Mouse (Mus musculus) liver, embryonic 12.5 days (tissue): ENCODE results near the gene Fam178b. TPM values are rescaled to one million over a fixed set of nuclear protein-coding genes. Genes with fewer than 3 reads are reported as not detected.

Source experiments
- ATAC-seq: fragments of 200-750 bp; cut with Nextera tagmentation; 2 replicates; pipeline ENCODE4 v1.8.0; 2017; ENCODE audit warnings: moderate number of reproducible peaks, mild to moderate bottlenecking, moderate library complexity
- H3K27ac ChIP-seq: fragments of 300-500 bp; sonication (generic); 2 replicates; pipeline ENCODE4 v1.5.1; 2016; ENCODE audit warnings: mild to moderate bottlenecking
- H3K27me3 ChIP-seq: fragments of 300-500 bp; sonication (generic); replicated peaks from 2 replicates; pipeline ENCODE4 v1.6.1; 2016; ENCODE audit warnings: mild to moderate bottlenecking, moderate library complexity
- H3K36me3 ChIP-seq: fragments of 300-500 bp; sonication (generic); 2 replicates; pipeline ENCODE4 v1.6.1; 2016; ENCODE audit warnings: mild to moderate bottlenecking, moderate library complexity
- H3K4me1 ChIP-seq: fragments of 300-500 bp; sonication (generic); 2 replicates; pipeline ENCODE4 v1.6.1; 2016
- H3K4me2 ChIP-seq: fragments of 300-500 bp; sonication (generic); 2 replicates; pipeline ENCODE4 v1.6.1; 2016; ENCODE audit warnings: mild to moderate bottlenecking, moderate library complexity
- H3K4me3 ChIP-seq: fragments of 300-500 bp; sonication (generic); 2 replicates; pipeline ENCODE4 v1.5.1; 2016; ENCODE audit warnings: mild to moderate bottlenecking, moderate library complexity
- H3K9ac ChIP-seq: fragments of 300-500 bp; sonication (generic); 2 replicates; pipeline ENCODE4 v1.6.1; 2016; ENCODE audit warnings: mild to moderate bottlenecking, moderate library complexity
- H3K9me3 ChIP-seq: fragments of 300-500 bp; sonication (generic); replicated peaks from 2 replicates; pipeline ENCODE4 v1.6.1; 2016; ENCODE audit warnings: mild to moderate bottlenecking, moderate library complexity
- WGBS: fragments of 180-500 bp; shearing (Covaris S2); methylation state at CpG from one replicate; pipeline ENCODE4 v1.1.7; 2016; ENCODE audit not compliant: insufficient replicate concordance; 5-methylcytosine and 5-hydroxymethylcytosine counted together
- polyA plus RNA-seq: library from polyadenylated mRNA; unstranded; fragments of >200 nt; fragmentation: Nextera tagmentation; extraction: Ambion mirVana; gene quantifications from 2 replicates; pipeline ENCODE4 v1.2.1, GENCODE M21; 2016

Fam178b gene
- polyA plus RNA-seq, 1 experiment from 2014 or later = not detected

DNA sequence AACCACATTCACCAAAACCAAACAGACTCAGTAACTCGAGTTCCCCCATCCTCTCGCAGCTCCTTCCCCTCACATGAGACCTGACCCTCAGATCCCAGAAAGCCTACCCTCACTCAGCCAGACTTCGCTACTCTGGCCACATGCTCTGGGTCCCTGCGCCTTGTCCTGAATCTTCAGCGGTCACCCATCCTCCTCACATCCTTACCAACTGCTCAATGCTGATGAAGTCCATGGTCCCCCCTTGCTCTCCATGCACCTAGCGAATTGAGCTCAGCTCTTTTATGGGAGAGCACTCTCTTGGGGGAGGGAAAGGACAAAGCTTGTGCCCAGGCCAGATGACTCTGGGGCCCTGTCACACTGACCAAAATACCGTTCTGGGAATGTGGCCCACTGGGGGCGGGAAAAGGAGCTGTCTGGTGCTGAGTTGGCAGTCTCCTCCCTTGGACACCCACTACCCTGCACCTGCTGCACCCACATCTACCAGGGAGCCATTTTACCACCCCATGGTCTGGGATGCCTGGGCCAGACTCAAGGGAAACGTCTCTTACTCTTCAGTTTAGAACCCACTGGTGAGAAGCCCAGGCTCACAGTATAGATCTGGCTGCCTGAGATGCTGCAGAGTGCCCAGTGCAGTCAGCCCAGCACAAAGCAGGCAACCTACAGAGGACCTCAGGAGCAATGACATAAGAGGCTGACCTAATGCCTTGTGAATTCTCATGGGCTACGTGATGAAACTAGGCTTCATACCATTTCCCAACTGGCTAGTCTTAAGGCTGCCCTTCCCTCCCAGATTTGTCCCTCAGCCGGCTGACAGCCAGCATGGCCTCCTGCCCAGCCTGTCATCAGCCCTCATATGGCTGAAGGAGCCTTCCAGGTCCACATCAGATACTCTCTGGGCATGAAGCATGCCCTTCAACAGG lies 147.2 kb downstream of the Fam178b start:
- Histone ChIP-seq H3K4me1 (peaks cover 5% of the 10 kb centered on the region; the same call in 1 of the 2 replicates), H3K27ac (no peak overlapping the region), H3K4me3 (no peak overlapping the region), H3K4me2 (no peak overlapping the region), H3K27me3 (no peaks in the 10 kb centered on the region), H3K9me3 (no peaks in the 10 kb centered on the region), H3K36me3 (peaks cover 43% of the 10 kb centered on the region), H3K9ac (no peak overlapping the region)
- WGBS = 71% methylated on average over 11 of the region's 11 CpGs
- ATAC-seq = no peak

DNA sequence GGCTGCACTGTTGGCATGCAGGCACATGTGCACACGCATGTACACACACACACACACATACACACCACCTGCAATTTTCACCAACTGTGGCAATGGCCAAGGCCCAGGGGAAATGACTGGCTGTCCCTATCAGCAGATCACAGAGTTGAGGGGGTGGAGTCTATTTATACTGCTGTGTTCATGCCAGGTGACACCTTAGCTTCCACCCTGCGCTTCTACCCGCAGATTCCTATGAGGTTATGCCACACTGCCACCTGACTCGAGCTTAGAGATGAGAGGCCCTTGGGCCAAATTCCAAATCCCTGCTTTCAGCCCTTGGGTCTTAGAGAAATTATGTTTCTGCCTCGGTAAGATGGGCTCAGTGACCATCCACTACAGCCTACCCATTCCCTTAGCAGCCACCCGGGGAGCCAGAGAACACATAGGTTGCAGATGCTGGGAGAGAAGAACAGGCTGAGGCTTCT lies 148.4 kb downstream of the Fam178b start:
- no peak for ATAC-seq
- H3K4me2 ChIP-seq = no peak overlapping the region
- no peak overlapping the region for H3K27ac ChIP-seq
- H3K9me3 ChIP-seq = no peaks in the 10 kb centered on the region
- H3K36me3 ChIP-seq = peaks cover 35% of the 10 kb centered on the region
- 61% methylated on average over 6 of the region's 6 CpGs for WGBS
- H3K9ac ChIP-seq = no peak overlapping the region
- no peaks in the 10 kb centered on the region for H3K27me3 ChIP-seq
- H3K4me1 ChIP-seq = peaks cover 5% of the 10 kb centered on the region; the same call in 1 of the 2 replicates
- H3K4me3 ChIP-seq = no peak overlapping the region

DNA sequence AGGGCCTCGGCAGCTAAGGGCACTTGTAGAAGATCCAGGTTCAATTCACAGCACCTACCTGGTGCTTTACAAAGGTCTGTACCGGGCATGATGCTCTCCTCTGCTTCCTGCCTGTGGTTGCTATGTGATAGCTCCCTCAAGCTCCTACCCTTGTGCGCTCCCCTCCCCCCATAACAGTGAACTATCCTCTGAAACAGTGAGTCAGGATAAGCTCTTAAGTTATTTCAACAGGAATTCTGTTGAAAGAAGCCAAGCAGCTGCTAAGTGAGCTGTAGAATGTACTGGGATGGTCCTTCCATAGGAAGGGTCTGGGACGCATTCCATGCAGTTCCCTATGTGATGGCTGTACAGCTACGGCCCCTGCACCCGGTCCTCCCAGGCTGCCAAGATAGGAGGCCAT lies 149.4 kb downstream of the Fam178b start:
- WGBS = 69% methylated on average over 6 of the region's 6 CpGs
- no peak for ATAC-seq
- Histone ChIP-seq H3K4me1 (peaks cover 5% of the 10 kb centered on the region; the same call in 1 of the 2 replicates), H3K36me3 (peaks cover 24% of the 10 kb centered on the region), H3K27ac (no peak overlapping the region), H3K9ac (no peak overlapping the region), H3K4me3 (no peak overlapping the region), H3K4me2 (no peak overlapping the region), H3K9me3 (no peaks in the 10 kb centered on the region), H3K27me3 (no peaks in the 10 kb centered on the region)

DNA sequence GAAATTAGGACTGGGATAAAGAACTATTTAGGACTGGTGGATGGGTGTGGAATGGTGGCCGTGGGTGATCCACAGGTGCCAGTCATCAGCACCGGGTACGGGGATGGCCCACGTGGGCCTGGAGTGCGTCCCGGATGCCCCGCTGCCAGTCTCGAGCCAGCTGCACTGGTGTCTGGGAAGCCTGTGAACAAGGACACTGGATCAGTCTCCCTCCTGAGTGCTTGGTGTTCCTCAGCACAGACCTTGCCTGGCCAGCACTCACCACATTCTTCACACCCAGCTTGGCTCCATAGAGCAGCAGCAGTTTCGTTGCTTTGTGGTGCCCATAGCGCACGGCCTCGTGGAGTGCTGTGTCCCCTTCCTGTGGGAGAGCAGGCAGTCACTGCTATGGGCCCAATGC lies 151.5 kb downstream of the Fam178b start:
- Histone ChIP-seq H3K4me1 (peaks cover 5% of the 10 kb centered on the region; the same call in 1 of the 2 replicates), H3K4me3 (no peak overlapping the region), H3K9ac (no peak overlapping the region), H3K36me3 (peaks cover 19% of the 10 kb centered on the region), H3K27ac (no peak overlapping the region), H3K27me3 (no peaks in the 10 kb centered on the region), H3K4me2 (no peak overlapping the region), H3K9me3 (no peaks in the 10 kb centered on the region)
- ATAC-seq = no peak
- WGBS = 88% methylated on average over 12 of the region's 12 CpGs

DNA sequence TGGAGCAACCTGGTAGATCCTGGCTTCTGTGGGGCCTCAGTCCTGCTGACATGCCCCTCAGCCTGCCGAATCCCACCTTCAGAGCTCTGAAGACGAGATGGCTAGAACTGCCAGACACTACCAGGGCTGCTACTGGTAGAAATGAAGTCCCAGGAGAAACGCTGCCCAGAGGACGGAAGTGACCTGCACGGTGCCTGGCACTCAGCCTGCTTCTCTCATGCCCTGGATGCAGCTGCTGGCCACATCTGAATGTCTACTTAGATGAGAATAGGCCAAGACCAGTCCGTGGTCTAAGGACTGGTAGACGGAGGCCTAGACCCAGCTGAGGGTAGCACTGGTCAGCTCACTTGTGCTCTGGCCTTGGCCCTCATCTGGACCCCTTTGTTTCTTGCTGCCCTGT lies 152.0 kb downstream of the Fam178b start:
- H3K9me3 ChIP-seq = no peaks in the 10 kb centered on the region
- H3K4me1 ChIP-seq = peaks cover 5% of the 10 kb centered on the region; the same call in 1 of the 2 replicates
- no peak overlapping the region for H3K4me2 ChIP-seq
- H3K36me3 ChIP-seq = peaks cover 23% of the 10 kb centered on the region
- H3K4me3 ChIP-seq = no peak overlapping the region
- 76% methylated on average over 7 of the region's 7 CpGs for WGBS
- no peak overlapping the region for H3K9ac ChIP-seq
- H3K27me3 ChIP-seq = no peaks in the 10 kb centered on the region
- no peak overlapping the region for H3K27ac ChIP-seq
- no peak for ATAC-seq

DNA sequence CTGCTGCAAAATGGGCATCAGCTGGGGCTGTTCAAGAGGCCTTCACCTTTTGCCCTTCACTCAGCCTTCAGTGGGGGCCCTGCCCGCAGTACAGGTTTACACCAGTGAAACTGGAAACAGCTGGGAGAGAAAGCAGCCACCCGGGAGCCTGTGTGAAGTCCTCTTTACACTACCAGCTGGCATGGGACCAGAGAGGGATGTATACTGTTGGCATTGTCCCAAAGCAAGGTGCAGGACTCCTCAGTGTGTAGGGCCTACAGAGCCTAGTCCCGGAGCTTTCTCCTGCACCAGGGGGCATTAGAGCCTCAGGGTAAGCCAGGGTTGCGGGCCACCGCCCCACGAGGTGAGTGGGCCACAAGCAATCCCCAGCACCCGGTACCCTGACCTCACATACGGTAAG lies 152.5 kb downstream of the Fam178b start:
- 80% methylated on average over 8 of the region's 8 CpGs for WGBS
- Histone ChIP-seq H3K36me3 (peaks cover 28% of the 10 kb centered on the region), H3K4me3 (no peak overlapping the region), H3K9ac (no peak overlapping the region), H3K9me3 (no peaks in the 10 kb centered on the region), H3K4me2 (no peak overlapping the region), H3K27me3 (no peaks in the 10 kb centered on the region), H3K27ac (no peak overlapping the region), H3K4me1 (peaks cover 5% of the 10 kb centered on the region; the same call in 1 of the 2 replicates)
- ATAC-seq = no peak

DNA sequence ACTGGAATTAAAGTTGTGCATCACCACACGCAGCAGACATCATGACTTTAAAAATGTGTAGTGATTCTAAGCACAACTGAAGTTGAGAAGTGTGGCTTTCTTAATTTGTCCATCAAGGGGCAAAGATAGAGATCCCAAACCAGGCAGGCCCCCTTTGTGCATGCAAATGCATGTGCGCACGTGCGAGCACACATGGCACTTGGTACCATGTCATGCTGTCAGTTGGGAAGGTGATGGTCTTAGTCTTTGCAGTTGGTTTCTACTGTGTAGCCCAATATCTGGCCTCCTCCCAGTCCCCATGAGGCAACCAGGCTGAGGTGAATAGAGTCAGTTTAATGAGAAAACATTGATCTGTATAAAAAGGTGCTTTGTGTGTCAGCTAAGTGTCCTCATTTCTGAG lies 153.1 kb downstream of the Fam178b start:
- H3K4me2 ChIP-seq = no peak overlapping the region
- 78% methylated on average over 4 of the region's 4 CpGs for WGBS

DNA sequence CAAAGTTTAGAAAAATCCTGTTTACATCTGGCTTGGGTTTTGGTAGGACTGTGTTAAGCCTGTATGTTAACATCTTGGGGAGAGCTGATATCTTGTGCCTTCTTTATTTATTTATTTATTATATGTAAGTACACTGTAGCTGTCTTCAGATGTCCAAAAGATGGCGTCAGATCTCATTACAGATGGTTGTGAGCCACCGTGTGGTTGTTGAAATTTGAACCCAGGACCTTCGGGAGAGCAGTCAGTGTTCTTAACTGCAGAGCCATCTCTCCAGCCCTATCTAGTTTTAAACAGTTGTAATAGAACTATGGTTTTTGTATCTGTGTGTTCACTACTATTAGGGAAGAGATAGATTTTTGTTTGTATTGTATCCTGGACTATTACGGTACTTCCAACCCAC lies 153.7 kb downstream of the Fam178b start:
- peaks cover 40% of the 10 kb centered on the region for H3K36me3 ChIP-seq
- no peaks in the 10 kb centered on the region for H3K27me3 ChIP-seq
- no peak overlapping the region for H3K9ac ChIP-seq
- WGBS = 86% methylated on average over 4 of the region's 4 CpGs
- H3K9me3 ChIP-seq = no peaks in the 10 kb centered on the region
- H3K4me2 ChIP-seq = no peak overlapping the region
- no peak overlapping the region for H3K27ac ChIP-seq
- H3K4me1 ChIP-seq = no peaks in the 10 kb centered on the region
- ATAC-seq = no peak
- H3K4me3 ChIP-seq = no peak overlapping the region

More for the DNA sequence above, 153.1 kb downstream of the Fam178b start:
- no peaks in the 10 kb centered on the region for H3K9me3 ChIP-seq
- peaks cover 5% of the 10 kb centered on the region; the same call in 1 of the 2 replicates for H3K4me1 ChIP-seq
- H3K36me3 ChIP-seq = peaks cover 34% of the 10 kb centered on the region
- no peak for ATAC-seq
- no peak overlapping the region for H3K4me3 ChIP-seq
- H3K27me3 ChIP-seq = no peaks in the 10 kb centered on the region
- no peak overlapping the region for H3K27ac ChIP-seq
- no peak overlapping the region for H3K9ac ChIP-seq

DNA sequence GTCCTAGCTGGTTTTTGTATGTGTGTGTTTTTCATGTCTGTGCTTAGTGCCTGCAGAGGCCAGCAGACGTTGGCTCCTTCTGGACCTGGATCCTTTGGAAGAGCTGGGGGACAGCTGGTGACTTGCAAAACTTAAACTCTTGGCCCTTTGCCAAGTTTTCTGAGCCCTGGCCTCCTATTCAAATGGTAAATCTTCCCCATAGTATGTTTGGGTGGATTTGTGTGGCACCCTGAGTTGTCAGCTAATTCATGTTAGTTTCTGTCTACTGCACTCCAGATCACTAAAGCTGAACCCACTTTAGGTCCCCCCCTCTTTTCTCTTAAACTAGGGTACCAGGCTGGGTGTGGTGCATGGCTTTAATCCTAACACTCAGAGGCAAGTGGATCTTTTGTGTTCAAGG lies 154.6 kb downstream of the Fam178b start:
- no peak overlapping the region for H3K4me3 ChIP-seq
- H3K9me3 ChIP-seq = no peaks in the 10 kb centered on the region
- H3K27me3 ChIP-seq = no peaks in the 10 kb centered on the region
- H3K36me3 ChIP-seq = peaks cover 49% of the 10 kb centered on the region
- no peaks in the 10 kb centered on the region for H3K4me1 ChIP-seq
- no peak overlapping the region for H3K27ac ChIP-seq
- no peak overlapping the region for H3K4me2 ChIP-seq
- no peak for ATAC-seq
- WGBS = 45% methylated on average over 1 of the region's 1 CpGs
- no peak overlapping the region for H3K9ac ChIP-seq

DNA sequence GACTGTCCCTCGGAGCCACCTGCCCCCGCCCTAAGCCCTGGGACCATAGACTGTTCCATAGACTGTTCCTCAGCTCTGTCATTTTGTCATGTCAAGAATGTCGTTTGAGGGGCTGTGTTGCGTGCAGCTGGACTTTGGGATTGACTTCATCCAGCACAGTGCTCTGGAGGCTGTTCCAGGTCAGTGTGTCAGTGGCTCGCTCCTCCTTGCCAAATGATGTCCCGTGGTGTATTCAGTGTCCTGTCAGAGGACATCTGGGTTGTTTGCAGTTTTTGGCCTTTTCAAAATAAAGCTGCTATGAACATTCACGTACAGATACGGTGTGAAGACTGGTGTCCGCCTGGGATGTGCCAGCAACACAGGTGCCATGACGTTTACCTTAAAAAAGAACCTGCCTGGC lies 156.1 kb downstream of the Fam178b start:
- Histone ChIP-seq H3K4me2 (no peak overlapping the region), H3K9ac (no peak overlapping the region), H3K4me3 (no peak overlapping the region), H3K36me3 (peaks cover 61% of the 10 kb centered on the region), H3K27me3 (no peaks in the 10 kb centered on the region), H3K27ac (no peak overlapping the region), H3K4me1 (no peaks in the 10 kb centered on the region), H3K9me3 (no peaks in the 10 kb centered on the region)
- 86% methylated on average over 10 of the region's 10 CpGs for WGBS
- no peak for ATAC-seq

DNA sequence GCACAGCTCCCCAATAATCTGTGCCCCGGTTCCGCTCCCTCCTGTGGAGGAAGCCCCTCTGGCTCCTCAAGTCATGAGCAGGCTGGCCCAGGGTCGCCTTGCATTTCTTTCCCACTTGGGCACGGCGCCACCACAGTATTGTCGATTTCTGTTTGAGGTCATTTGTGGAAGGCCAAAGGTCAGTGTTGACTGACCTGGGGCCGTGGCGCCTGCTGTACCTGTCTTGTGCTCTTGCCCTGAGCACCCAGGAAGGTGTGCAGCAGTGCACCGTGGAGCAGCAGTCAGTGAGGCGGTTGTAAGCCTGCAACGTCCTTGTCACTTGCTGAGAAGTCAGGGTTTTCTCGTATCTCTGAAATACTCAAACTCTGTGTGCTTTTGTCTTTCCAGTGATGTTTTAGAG lies 157.2 kb downstream of the Fam178b start:
- Histone ChIP-seq H3K9me3 (no peaks in the 10 kb centered on the region), H3K4me1 (no peaks in the 10 kb centered on the region), H3K36me3 (peaks cover 65% of the 10 kb centered on the region), H3K27me3 (no peaks in the 10 kb centered on the region), H3K9ac (no peak overlapping the region), H3K4me2 (no peak overlapping the region), H3K27ac (no peak overlapping the region), H3K4me3 (no peak overlapping the region)
- WGBS = 82% methylated on average over 12 of the region's 12 CpGs
- ATAC-seq = no peak

DNA sequence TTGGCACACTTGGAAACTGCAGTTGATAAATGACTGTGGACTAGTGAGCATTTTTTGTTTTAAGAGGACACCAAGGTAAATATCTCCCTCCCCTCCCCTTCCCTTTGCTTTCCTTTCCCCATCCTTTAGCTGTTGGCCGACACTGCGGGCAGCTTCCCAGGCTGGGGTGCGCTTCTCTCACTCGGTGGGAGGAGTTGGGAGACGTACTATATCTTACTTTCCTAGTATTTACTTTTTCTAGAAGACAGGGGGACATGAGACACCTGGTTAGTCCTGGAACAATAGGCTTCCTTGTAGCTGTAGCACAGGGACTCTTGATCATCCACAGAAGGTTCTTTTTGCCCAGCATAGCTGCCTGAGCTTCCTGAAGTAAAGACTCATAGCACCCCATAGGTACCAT lies 158.9 kb downstream of the Fam178b start:
- 92% methylated on average over 5 of the region's 5 CpGs for WGBS
- Histone ChIP-seq H3K4me1 (no peaks in the 10 kb centered on the region), H3K4me2 (no peak overlapping the region), H3K27me3 (no peaks in the 10 kb centered on the region), H3K4me3 (no peak overlapping the region), H3K27ac (no peak overlapping the region), H3K9ac (no peak overlapping the region), H3K9me3 (no peaks in the 10 kb centered on the region), H3K36me3 (peaks cover 79% of the 10 kb centered on the region)
- ATAC-seq = no peak
